Mouse (Mus musculus): Measurements from ENCODE around the gene Clk1. TPM values are rescaled to one million over a fixed set of nuclear protein-coding genes. Genes with fewer than 3 reads are reported as not detected.
"Not testable (repeated sequence)": the region's sequence is repeated elsewhere in the genome, so short reads cannot be mapped to it uniquely, and the experiment has no call there.

The Clk1 gene
- polyA plus RNA-seq, 1 experiment from 2014 or later: 111 TPM

DNA sequence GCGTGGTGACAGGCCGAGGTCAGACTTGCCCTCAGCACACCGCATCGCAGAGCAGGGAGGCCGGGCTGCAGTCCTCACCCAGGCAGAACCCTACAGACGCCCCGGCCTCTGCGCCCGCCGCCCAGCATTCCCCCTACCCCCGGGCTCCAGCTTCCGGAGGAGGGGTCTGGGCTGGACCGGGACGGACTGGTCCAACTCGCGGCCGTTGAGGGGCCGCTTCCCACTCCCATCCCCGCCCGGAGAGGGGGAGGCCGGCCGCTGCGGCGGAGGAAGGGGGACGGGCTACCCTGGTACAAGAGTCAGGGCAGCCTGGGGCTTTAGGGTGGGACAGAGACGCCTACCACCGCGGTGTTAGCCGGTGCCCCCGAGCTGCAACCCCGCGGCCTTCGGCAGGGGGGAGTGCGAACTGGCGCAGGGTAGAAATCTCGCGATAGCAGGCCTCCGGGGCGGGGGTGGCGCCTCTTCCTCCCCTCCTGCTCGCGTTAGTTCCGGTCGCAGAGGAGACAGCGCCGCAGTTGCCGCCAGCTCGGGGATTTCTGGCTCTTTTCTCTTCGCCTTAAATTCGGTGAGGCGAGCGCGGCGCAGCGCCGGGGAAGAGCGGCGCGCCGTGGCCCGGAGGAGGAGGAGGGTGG is 31.1 kb downstream of the Clk1 start, which contains the start of gene Bzw1:
Bzw1 (plus strand) TSS at position 247 of the 632 bp plus-strand sequence.
- under 1% methylated on average over 45 of the region's 61 CpGs for WGBS
- Histone ChIP-seq H3K4me1 (replicated peaks; ENCODE audit: control insufficient read depth, insufficient read depth) (no peaks in the 10 kb centered on the region; the same call in 1 of the 2 replicates), H3K36me3 (ENCODE audit: control insufficient read depth, insufficient read depth, low read length) (peaks cover 7% of the 10 kb centered on the region), H3K27me3 (ENCODE audit: control insufficient read depth, insufficient read depth, low read length) (no peaks in the 10 kb centered on the region), H3K4me3 (ENCODE audit: low read depth, low read length) (peak within 1 kb of the TSS; percentile 90), H3K9me3 (ENCODE audit: control insufficient read depth, low read length) (no peaks in the 10 kb centered on the region), H3K27ac (replicated peaks) (peak within 1 kb of the TSS; percentile 99), H3K4me2 (replicated peaks; ENCODE audit: low read depth) (peak within 1 kb of the TSS; percentile 77), H3K9ac (ENCODE audit: low read length) (peak within 1 kb of the TSS; percentile 99)
- peak; percentile 94 for DNase-seq (ENCODE audit: low spot score)
- TF ChIP-seq EP300 (optimal IDR thresholded peaks at IDR 0.05): peak; percentile 99
- TF ChIP-seq CTCF (IDR thresholded peaks at IDR 0.05; ENCODE audit: low read depth): no peak; the same call in 1 of the 2 replicates
- peak; percentile 96 for ATAC-seq (ENCODE audit: low FRiP score, low TSS enrichment)

GRCm38 (mm10) chr1:58392268-58392651 is 31.6 kb downstream of the Clk1 start:
- under 1% methylated on average over 16 of the region's 16 CpGs for WGBS
- Histone ChIP-seq H3K36me3 (ENCODE audit: control insufficient read depth, insufficient read depth, low read length) (peaks cover 7% of the 10 kb centered on the region), H3K9me3 (ENCODE audit: control insufficient read depth, low read length) (no peaks in the 10 kb centered on the region), H3K4me1 (replicated peaks; ENCODE audit: control insufficient read depth, insufficient read depth) (no peaks in the 10 kb centered on the region; the same call in 1 of the 2 replicates), H3K9ac (ENCODE audit: low read length) (peak overlapping the region; percentile 99), H3K27me3 (ENCODE audit: control insufficient read depth, insufficient read depth, low read length) (no peaks in the 10 kb centered on the region), H3K27ac (replicated peaks) (peak overlapping the region; percentile 99), H3K4me2 (replicated peaks; ENCODE audit: low read depth) (peak overlapping the region; percentile 77), H3K4me3 (ENCODE audit: low read depth, low read length) (peak overlapping the region; percentile 90)
- no peak; the same call in 1 of the 2 replicates for ATAC-seq (ENCODE audit: low FRiP score, low TSS enrichment)
- TF ChIP-seq EP300 (optimal IDR thresholded peaks at IDR 0.05) (no peak), CTCF (IDR thresholded peaks at IDR 0.05; ENCODE audit: low read depth) (no peak)
- DNase-seq (ENCODE audit: low spot score): no peak

DNA sequence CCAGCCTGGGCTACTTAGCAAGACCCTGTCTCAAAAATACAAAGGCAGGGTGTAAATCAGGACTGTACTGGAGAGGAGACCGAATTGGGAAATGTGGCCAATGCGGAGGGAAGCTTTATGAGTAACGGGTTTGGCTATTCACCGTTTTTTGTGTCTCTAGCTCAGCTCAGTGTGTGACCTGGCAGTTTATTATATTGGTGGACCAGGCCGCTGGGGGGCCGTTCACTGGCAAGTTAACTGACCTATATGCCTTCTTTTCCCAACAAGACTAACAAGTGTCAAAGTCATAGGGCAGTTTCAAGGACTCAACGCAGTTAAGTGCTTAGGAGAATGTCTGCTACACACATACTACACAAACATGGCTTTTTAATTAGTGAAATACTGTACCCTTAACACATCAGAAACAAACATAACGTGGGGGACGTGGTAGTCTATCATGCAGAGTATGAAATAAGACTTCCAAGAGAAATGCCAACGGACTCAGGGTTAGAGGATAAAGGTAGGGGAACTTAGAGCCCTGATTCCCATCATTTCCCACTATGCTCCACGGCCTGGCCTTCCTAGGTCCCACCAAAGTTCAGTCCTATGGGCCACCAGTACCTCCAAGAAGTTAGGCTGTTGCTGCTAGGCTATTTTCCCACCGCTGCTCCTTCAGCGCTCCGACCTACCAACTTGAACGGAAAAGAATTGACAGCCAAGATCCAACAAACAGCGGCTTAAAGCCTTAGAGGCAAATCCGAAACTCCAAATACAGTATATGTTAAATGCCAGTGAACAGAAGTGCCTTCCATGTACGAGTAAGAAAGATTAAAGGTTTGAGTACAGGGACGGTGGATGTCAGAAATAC is 32.2 kb downstream of the Clk1 start:
- 40% methylated on average over 19 of the region's 19 CpGs for WGBS
- H3K4me1 ChIP-seq (replicated peaks; ENCODE audit: control insufficient read depth, insufficient read depth): no peaks in the 10 kb centered on the region; the same call in 1 of the 2 replicates
- H3K9me3 ChIP-seq (ENCODE audit: control insufficient read depth, low read length): no peaks in the 10 kb centered on the region
- peaks cover 7% of the 10 kb centered on the region for H3K36me3 ChIP-seq (ENCODE audit: control insufficient read depth, insufficient read depth, low read length)
- peak overlapping the region; percentile 99 for H3K27ac ChIP-seq (replicated peaks)
- no peaks in the 10 kb centered on the region for H3K27me3 ChIP-seq (ENCODE audit: control insufficient read depth, insufficient read depth, low read length)
- H3K9ac ChIP-seq (ENCODE audit: low read length): peak overlapping the region; percentile 99
- peak overlapping the region; percentile 90 for H3K4me3 ChIP-seq (ENCODE audit: low read depth, low read length)
- DNase-seq (ENCODE audit: low spot score) (no peak), ATAC-seq (ENCODE audit: low FRiP score, low TSS enrichment) (no peak)
- H3K4me2 ChIP-seq (replicated peaks; ENCODE audit: low read depth): peak overlapping the region; percentile 77
- TF ChIP-seq EP300 (optimal IDR thresholded peaks at IDR 0.05) (no peak), CTCF (IDR thresholded peaks at IDR 0.05; ENCODE audit: low read depth) (no peak)

GRCm38 (mm10) chr1:58382586-58383281 is 41.1 kb downstream of the Clk1 start:
- Histone ChIP-seq H3K9ac (ENCODE audit: low read length) (no peak overlapping the region), H3K27me3 (ENCODE audit: control insufficient read depth, insufficient read depth, low read length) (no peaks in the 10 kb centered on the region), H3K4me1 (replicated peaks; ENCODE audit: control insufficient read depth, insufficient read depth) (no peaks in the 10 kb centered on the region), H3K4me3 (ENCODE audit: low read depth, low read length) (no peak overlapping the region), H3K4me2 (replicated peaks; ENCODE audit: low read depth) (no peak overlapping the region), H3K36me3 (ENCODE audit: control insufficient read depth, insufficient read depth, low read length) (no peaks in the 10 kb centered on the region), H3K9me3 (ENCODE audit: control insufficient read depth, low read length) (no peaks in the 10 kb centered on the region), H3K27ac (replicated peaks) (no peak overlapping the region)
- no peak for DNase-seq (ENCODE audit: low spot score)
- no peak for TF ChIP-seq EP300 (optimal IDR thresholded peaks at IDR 0.05)
- no peak for TF ChIP-seq CTCF (IDR thresholded peaks at IDR 0.05; ENCODE audit: low read depth)
- no peak for ATAC-seq (ENCODE audit: low FRiP score, low TSS enrichment)
- 74% methylated on average over 5 of the region's 5 CpGs for WGBS

DNA sequence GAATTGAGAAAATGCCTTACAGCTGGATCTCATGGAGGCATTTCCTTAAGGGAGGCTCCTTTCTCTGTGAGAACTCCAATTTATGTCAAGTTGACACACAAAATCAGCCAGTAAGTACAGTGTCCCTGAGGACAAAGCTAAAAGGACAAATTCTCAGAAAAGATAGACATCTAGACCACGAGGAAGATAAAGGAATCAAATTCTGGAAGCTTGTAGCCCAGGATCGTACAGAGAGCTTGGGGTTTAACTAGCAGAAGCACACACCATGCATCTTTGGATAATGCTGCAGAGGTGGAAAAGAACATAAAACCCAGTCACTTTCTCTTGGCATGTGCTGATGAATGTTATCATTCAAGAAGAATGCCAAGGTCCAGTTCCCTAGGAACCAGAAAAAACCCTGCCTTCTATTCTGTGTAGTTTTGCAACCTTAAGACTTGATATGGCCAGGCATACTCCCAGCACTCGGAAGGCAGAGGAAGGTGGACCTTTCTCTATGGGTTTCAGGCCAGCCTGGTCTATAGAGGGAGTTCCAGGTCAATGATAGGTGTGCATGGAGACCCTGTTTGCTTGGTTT is 48.2 kb downstream of the Clk1 start:
- TF ChIP-seq CTCF (IDR thresholded peaks at IDR 0.05; ENCODE audit: low read depth): no peak
- no peak for TF ChIP-seq EP300 (optimal IDR thresholded peaks at IDR 0.05)
- WGBS: 73% methylated on average over 3 of the region's 3 CpGs

DNA sequence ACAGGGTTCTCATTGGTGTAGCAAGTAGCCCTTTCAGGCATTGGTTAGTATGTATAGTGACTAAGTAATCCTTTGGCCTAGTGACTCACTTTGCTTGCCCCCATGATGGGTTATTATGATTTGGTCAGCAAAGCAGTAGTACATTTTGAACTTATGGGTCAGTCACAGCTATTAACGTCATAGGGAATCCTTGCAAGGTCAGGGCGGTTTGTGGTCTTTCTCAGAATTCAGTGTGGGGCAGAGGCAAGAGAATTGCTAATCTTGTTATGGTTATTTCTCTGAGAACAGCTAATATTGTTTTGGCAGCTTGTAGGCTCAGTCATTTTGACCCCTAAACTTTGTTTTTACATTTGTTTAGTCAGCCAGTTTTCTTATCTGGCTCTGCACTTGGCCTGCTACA is 49.6 kb downstream of the Clk1 start:
- H3K36me3 ChIP-seq (ENCODE audit: control insufficient read depth, insufficient read depth, low read length); H3K4me2 ChIP-seq (replicated peaks; ENCODE audit: low read depth); H3K4me3 ChIP-seq (ENCODE audit: low read depth, low read length); H3K4me1 ChIP-seq (replicated peaks; ENCODE audit: control insufficient read depth, insufficient read depth); ATAC-seq (ENCODE audit: low FRiP score, low TSS enrichment); H3K27ac ChIP-seq (replicated peaks); H3K9me3 ChIP-seq (ENCODE audit: control insufficient read depth, low read length); DNase-seq (ENCODE audit: low spot score); H3K27me3 ChIP-seq (ENCODE audit: control insufficient read depth, insufficient read depth, low read length); H3K9ac ChIP-seq (ENCODE audit: low read length): not testable (repeated sequence)
- WGBS: 68% methylated on average over 2 of the region's 2 CpGs

More for the DNA sequence above, 48.2 kb downstream of the Clk1 start:
- no peak for ATAC-seq (ENCODE audit: low FRiP score, low TSS enrichment)
- DNase-seq (ENCODE audit: low spot score): no peak
- H3K9me3 ChIP-seq (ENCODE audit: control insufficient read depth, low read length): no peaks in the 10 kb centered on the region
- H3K27me3 ChIP-seq (ENCODE audit: control insufficient read depth, insufficient read depth, low read length): no peaks in the 10 kb centered on the region
- H3K9ac ChIP-seq (ENCODE audit: low read length): no peak overlapping the region
- H3K4me3 ChIP-seq (ENCODE audit: low read depth, low read length): no peak overlapping the region
- H3K4me1 ChIP-seq (replicated peaks; ENCODE audit: control insufficient read depth, insufficient read depth): no peaks in the 10 kb centered on the region
- H3K36me3 ChIP-seq (ENCODE audit: control insufficient read depth, insufficient read depth, low read length): no peaks in the 10 kb centered on the region
- H3K27ac ChIP-seq (replicated peaks): no peak overlapping the region
- H3K4me2 ChIP-seq (replicated peaks; ENCODE audit: low read depth): no peak overlapping the region
